Mouse (Mus musculus) embryonic facial prominence, embryonic 14.5 days (tissue): ENCODE data around the gene Mboat7. TPM values are rescaled to one million over a fixed set of nuclear protein-coding genes. Genes with fewer than 3 reads are reported as not detected.

Experiments used
- ATAC-seq: fragments of 200-750 bp; cut with Nextera tagmentation; 2 replicates; pipeline ENCODE4 v1.8.0; 2017; ENCODE audit warnings: low read depth, moderate number of reproducible peaks, moderate TSS enrichment
- DNase-seq: peaks from one replicate; pipeline ENCODE4 v3.0.0-alpha.2; 2015; ENCODE audit warnings: low spot score
- H3K27ac ChIP-seq: fragments of 300-500 bp; sonication (generic); replicated peaks from 2 replicates; pipeline ENCODE4 v1.5.1; 2014; ENCODE audit warnings: low read depth, mild to moderate bottlenecking, low read length, moderate library complexity
- H3K27me3 ChIP-seq: fragments of 300-500 bp; sonication (generic); replicated peaks from 2 replicates; pipeline ENCODE4 v1.6.1; 2014; ENCODE audit warnings: low read length; ENCODE audit not compliant: control insufficient read depth, insufficient read depth
- H3K36me3 ChIP-seq: fragments of 300-500 bp; sonication (generic); 2 replicates; pipeline ENCODE4 v1.6.1; 2014; ENCODE audit warnings: low read length, mixed read lengths; ENCODE audit not compliant: control insufficient read depth, insufficient read depth
- H3K4me1 ChIP-seq: fragments of 300-500 bp; sonication (generic); 2 replicates; pipeline ENCODE4 v1.6.1; 2014; ENCODE audit warnings: antibody characterized with exemption, low read length; ENCODE audit not compliant: control insufficient read depth, insufficient read depth
- H3K4me2 ChIP-seq: fragments of 300-500 bp; sonication (generic); 2 replicates; pipeline ENCODE4 v1.6.1; 2014; ENCODE audit warnings: low read depth, mild to moderate bottlenecking, low read length, moderate library complexity, mixed read lengths
- H3K4me3 ChIP-seq: fragments of 300-500 bp; sonication (generic); 2 replicates; pipeline ENCODE4 v1.5.1; 2014; ENCODE audit warnings: low read depth, mild to moderate bottlenecking, low read length
- H3K9ac ChIP-seq: fragments of 300-500 bp; sonication (generic); 2 replicates; pipeline ENCODE4 v1.6.1; 2014; ENCODE audit warnings: low read depth, mild to moderate bottlenecking, low read length, moderate library complexity, mixed read lengths
- H3K9me3 ChIP-seq: fragments of 300-500 bp; sonication (generic); 2 replicates; pipeline ENCODE4 v1.6.1; 2016; ENCODE audit warnings: low read length; ENCODE audit not compliant: control insufficient read depth
- WGBS: fragments of 180-500 bp; shearing (Covaris S2); extraction: QIAGEN DNeasy Blood & Tissue Kit; methylation state at CpG from one replicate; pipeline ENCODE4 v1.1.7; 2014; 5-methylcytosine and 5-hydroxymethylcytosine counted together
- polyA plus RNA-seq: library from polyadenylated mRNA; unstranded; fragments of >200 nt; fragmentation: Nextera tagmentation; extraction: Ambion mirVana; gene quantifications from 2 replicates; pipeline ENCODE4 v1.2.1, GENCODE M21; 2014

Gene Mboat7
- polyA plus RNA-seq, 1 experiment from 2014 or later: 44.5 TPM

DNA sequence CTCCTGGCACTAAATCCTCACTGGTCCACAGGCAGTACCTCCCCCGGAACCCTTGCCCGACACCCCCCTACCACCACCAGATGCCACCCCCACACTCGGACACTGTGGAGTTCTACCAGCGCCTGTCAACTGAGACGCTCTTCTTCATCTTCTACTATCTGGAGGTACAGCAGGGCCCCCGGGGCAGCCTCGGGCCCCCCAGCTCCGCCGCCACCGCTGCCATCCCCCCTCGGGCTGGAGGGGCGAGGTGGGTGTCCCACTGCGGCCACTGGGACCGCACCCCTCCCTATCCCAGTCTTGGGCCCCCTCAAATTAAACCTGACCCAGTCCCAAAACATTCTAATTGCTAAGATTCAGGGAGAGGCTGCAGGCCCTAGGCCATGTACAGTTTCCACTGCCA is 34.7 kb downstream of the Mboat7 start:
- ATAC-seq (no peak), DNase-seq (no peak)
- H3K4me1 ChIP-seq: peaks cover 3% of the 10 kb centered on the region; the same call in 1 of the 2 replicates
- no peak overlapping the region for H3K4me3 ChIP-seq
- no peak overlapping the region for H3K27ac ChIP-seq
- no peaks in the 10 kb centered on the region for H3K27me3 ChIP-seq
- WGBS: 97% methylated on average over 7 of the region's 14 CpGs
- H3K36me3 ChIP-seq: peaks cover 99% of the 10 kb centered on the region
- no peak overlapping the region for H3K4me2 ChIP-seq
- no peak overlapping the region for H3K9ac ChIP-seq
- no peaks in the 10 kb centered on the region for H3K9me3 ChIP-seq

DNA sequence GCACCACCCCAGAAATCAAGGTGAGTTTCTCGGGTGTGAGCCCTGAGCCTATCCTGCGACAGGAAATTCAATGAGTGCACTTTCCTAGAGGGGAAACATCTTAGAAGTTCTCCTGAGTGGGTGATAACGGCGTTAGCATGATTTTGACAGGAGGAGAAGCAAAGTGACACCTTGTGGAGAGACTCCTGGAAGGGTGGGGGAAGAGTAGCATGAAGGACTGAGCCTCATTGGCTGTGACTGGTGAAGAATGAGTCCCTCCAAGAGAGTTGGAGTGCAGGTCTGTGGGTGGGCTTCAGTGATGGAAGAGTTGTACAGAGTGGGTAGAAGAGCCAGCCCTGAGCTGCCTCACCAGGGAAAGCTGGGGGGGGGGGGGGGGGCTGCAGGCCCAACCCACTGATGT is 36.4 kb downstream of the Mboat7 start:
- Histone ChIP-seq H3K27ac (no peak overlapping the region), H3K36me3 (peaks cover 99% of the 10 kb centered on the region), H3K4me1 (no peaks in the 10 kb centered on the region), H3K4me2 (no peak overlapping the region), H3K9ac (no peak overlapping the region), H3K4me3 (no peak overlapping the region), H3K9me3 (no peaks in the 10 kb centered on the region), H3K27me3 (no peaks in the 10 kb centered on the region)
- no peak for ATAC-seq
- 82% methylated on average over 4 of the region's 4 CpGs for WGBS
- DNase-seq: no peak

DNA sequence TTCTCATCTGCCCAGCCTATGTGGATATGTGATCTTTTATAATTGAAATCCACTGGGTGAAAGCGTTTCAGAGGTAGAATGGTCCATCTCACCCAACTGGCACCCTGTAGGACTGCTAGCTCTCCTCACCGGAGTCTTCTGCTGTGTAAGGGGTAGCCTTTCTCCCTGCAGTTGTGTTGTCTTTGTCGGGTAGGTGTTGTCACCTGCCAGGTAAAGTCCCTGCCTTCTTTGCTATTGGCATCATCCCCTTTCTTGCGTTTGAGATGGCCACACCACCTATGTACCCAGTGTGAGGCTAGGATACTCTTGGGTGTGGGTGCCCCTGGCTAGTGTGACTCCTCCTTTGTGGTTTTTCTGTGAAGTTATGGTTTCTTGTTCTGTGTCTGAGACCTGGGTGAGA is 46.7 kb downstream of the Mboat7 start:
- ATAC-seq (no peak), DNase-seq (no peak)
- Histone ChIP-seq H3K4me1 (peaks cover 23% of the 10 kb centered on the region), H3K9me3 (no peaks in the 10 kb centered on the region), H3K4me3 (peak overlapping the region; percentile 87), H3K27me3 (no peaks in the 10 kb centered on the region), H3K27ac (no peak overlapping the region), H3K9ac (peak overlapping the region; percentile 98), H3K4me2 (peak overlapping the region; percentile 78), H3K36me3 (peaks cover 23% of the 10 kb centered on the region)
- 72% methylated on average over 4 of the region's 4 CpGs for WGBS

DNA sequence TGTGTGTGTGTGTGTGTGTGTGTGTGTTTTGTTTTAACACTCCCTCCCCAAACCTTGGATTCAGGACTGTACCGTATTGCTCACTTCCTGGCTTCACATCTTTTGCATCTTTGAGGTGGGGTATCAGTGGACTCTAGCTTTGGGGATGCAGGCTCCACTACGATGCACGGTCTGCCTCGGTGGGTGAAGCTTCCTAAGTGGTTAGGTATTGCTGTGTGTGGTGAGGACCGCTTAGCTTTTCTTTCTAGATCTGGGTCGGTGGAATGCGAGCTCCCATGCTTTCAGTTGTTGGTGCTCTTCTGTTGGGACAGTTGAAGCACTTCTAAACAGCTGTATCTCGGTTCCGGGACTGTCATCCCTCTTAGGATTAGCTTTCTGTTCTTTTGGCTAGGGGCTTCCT is 47.1 kb downstream of the Mboat7 start:
- 8% methylated on average over 9 of the region's 9 CpGs for WGBS
- Histone ChIP-seq H3K9ac (peak overlapping the region; percentile 98), H3K4me3 (peak overlapping the region; percentile 87), H3K4me2 (peak overlapping the region; percentile 78), H3K27ac (no peak overlapping the region), H3K27me3 (no peaks in the 10 kb centered on the region), H3K9me3 (no peaks in the 10 kb centered on the region), H3K4me1 (peaks cover 23% of the 10 kb centered on the region), H3K36me3 (peaks cover 23% of the 10 kb centered on the region)
- DNase-seq (no peak), ATAC-seq (no peak)

DNA sequence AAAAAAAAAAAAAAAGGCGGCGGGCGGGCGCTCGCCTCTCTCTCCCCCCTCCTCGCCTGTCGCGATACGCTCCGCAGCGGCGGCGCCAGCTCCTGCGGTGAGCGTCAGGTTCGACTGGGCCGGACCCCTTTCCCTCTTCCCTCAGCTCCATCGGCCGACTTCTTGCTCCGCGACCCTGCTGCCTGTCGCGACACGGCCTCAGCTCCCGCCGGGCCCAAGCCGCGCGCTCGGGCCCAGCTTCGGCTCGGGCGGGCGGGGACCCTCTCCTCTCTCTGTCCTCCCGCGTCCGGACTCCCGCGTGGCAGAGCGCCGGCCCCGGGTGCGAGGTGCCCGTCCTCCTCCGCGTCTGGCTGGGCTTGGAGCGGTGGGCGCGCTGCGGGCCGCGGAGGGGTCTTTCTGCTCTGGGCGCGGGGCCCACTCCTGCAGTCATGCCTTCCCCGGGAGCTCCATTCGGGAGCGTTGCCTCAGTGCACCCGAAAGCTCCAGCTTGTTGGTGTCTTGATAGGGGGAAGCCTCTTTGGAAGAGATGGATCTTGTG is 47.8 kb downstream of the Mboat7 start:
- ATAC-seq: peak; percentile 2; the same call in 1 of the 2 replicates
- Histone ChIP-seq H3K27me3 (no peaks in the 10 kb centered on the region), H3K4me1 (peaks cover 23% of the 10 kb centered on the region), H3K4me3 (peak overlapping the region; percentile 87), H3K4me2 (peak overlapping the region; percentile 78), H3K27ac (peak overlapping the region; percentile 99), H3K36me3 (peaks cover 23% of the 10 kb centered on the region), H3K9me3 (no peaks in the 10 kb centered on the region), H3K9ac (peak overlapping the region; percentile 98)
- 0% methylated on average over 16 of the region's 58 CpGs for WGBS
- DNase-seq: no peak

DNA sequence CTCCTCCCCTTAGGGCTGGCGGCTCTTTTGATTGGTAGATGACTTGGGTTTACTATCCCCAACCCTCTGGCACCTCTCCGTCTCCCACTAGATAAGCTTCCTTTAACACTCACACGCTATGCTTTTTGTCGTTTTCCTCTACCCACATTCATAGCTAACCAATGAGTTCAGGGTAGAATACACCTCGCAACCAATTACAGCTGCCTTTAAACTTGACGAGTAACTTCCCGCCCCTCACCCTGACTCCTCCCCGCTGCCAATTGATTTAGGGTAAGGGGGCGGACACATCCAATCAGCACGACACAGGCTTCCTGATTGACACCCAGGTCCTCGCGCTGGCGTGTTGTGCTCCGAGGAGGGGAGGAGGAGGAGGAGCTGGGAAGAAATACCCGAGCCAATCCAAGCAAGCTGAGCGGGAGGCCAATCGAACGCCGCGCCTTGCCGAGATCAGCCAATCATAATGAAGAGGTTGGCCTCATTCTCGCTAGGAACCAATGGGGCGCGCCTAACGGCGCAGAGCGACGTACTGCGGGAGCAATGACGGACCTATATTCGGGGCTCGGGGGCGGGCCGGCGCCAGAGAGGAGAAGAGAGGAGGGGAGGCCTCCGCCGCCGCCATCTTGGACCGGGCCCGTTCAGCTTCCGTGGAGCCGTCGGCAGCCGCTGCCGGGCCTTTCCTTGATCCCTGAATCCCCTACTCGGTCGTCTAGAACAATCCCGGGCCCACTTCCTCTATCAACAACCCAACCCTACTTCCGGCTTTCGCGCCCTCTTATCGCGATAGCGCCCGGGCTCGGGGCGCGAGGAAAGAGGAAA is 48.4 kb downstream of the Mboat7 start, which contains the start of gene Cnot3:
TSS of gene Cnot3 (plus strand) at position 597 of the 816 bp plus-strand sequence.
- Histone ChIP-seq H3K36me3 (peaks cover 23% of the 10 kb centered on the region), H3K4me3 (peak within 1 kb of the TSS; percentile 87), H3K27ac (peak within 1 kb of the TSS; percentile 99), H3K4me1 (peaks cover 23% of the 10 kb centered on the region), H3K27me3 (no peaks in the 10 kb centered on the region), H3K9me3 (no peaks in the 10 kb centered on the region), H3K4me2 (peak within 1 kb of the TSS; percentile 78), H3K9ac (peak within 1 kb of the TSS; percentile 98)
- ATAC-seq (peak; percentile 98), DNase-seq (peak; percentile 100)
- WGBS: 0% methylated on average over 48 of the region's 58 CpGs

- WGBS: 0% methylated on average over 11 of the region's 11 CpGs
- Histone ChIP-seq H3K9ac (peak overlapping the region; percentile 53; the same call in 1 of the 2 replicates), H3K4me1 (peaks cover 23% of the 10 kb centered on the region), H3K27me3 (no peaks in the 10 kb centered on the region), H3K9me3 (no peaks in the 10 kb centered on the region), H3K36me3 (peaks cover 28% of the 10 kb centered on the region), H3K4me2 (peak overlapping the region; percentile 64), H3K4me3 (peak overlapping the region; percentile 40), H3K27ac (peak overlapping the region; percentile 6)
- ATAC-seq: no peak
- DNase-seq: no peak
Observed at GRCm38 (mm10) chr7:3644348-3644671, 49.0 kb downstream of the Mboat7 start.

DNA sequence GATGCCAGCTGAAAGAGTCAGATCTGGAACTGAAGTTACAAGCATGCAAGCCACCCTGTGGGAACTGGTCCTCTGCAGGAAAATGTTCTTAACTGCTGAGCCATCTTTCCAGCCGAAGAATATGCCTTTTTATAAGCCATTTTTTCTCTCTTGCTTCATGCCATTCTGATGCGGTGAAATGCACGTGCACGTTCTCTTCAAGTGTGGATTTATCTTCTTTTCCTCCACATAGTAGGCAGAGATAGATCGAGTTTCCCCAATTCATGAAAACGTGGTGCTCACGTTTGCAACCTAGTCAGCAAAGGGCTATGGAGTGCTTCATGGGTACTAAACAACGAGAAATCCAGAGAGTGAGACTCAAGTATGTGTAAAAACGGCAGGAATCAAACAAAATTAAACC is 49.5 kb downstream of the Mboat7 start:
- H3K27ac ChIP-seq: peak overlapping the region; percentile 6; the same call in 1 of the 2 replicates
- H3K9ac ChIP-seq: peak overlapping the region; percentile 53; the same call in 1 of the 2 replicates

More for the DNA sequence above, 49.5 kb downstream of the Mboat7 start:
- Histone ChIP-seq H3K4me2 (peak overlapping the region; percentile 64), H3K27me3 (no peaks in the 10 kb centered on the region), H3K36me3 (peaks cover 33% of the 10 kb centered on the region), H3K4me1 (peaks cover 23% of the 10 kb centered on the region), H3K9me3 (no peaks in the 10 kb centered on the region), H3K4me3 (peak overlapping the region; percentile 40)
- DNase-seq (no peak), ATAC-seq (no peak)
- 26% methylated on average over 9 of the region's 9 CpGs for WGBS
